Comparison of ENCODE assay signal across 10 mouse cellular contexts in genomic region chr2:52558411-52558810, GRCm38 (mm10).
DNase-seq lines count a peak whose midpoint lies in the region; ATAC-seq lines count a peak whose summit lies in the region.
"Had no signal": no experiment of that assay in that cellular context is flagged by ENCODE, and none has a peak within 500 bp of the region (broad histone marks: within the 10 kb centered on the region; RNA-seq: fewer than 3 reads in every experiment).

No protein-coding gene starts in this region.

- no peaks in the 10 kb centered on the region for H3K9me3 ChIP-seq in liver, embryonic 11.5 days (ENCODE audit: control insufficient read depth, low read length)
- H3K9me3 ChIP-seq in embryonic facial prominence, embryonic 12.5 days = no peaks in the 10 kb centered on the region
- H3K9me3 ChIP-seq in midbrain, embryonic 14.5 days (ENCODE audit: control insufficient read depth, low read length) = no peaks in the 10 kb centered on the region
- H3K9me3 ChIP-seq: G1E had no signal

- DNase-seq in liver, embryonic 11.5 days (ENCODE audit: low spot score) = no peak
- DNase-seq in liver = no peak
- peak; percentile 75 for DNase-seq in layer of hippocampus, adult 11-12 months (ENCODE audit: low spot score)
- peak; percentile 88 for DNase-seq in midbrain, embryonic 14.5 days
- DNase-seq in urinary bladder, postnatal 14 days (ENCODE audit: low spot score) = no peak
- no peak for DNase-seq in thymus, postnatal 25 days
- no peak for DNase-seq in urinary bladder, adult 2 months (ENCODE audit: low spot score)

- H3K27me3 ChIP-seq in liver, embryonic 11.5 days (replicated peaks; ENCODE audit: control insufficient read depth, insufficient read depth, low read length) = no peaks in the 10 kb centered on the region
- H3K27me3 ChIP-seq in embryonic facial prominence, embryonic 12.5 days = no peaks in the 10 kb centered on the region
- H3K27me3 ChIP-seq in midbrain, embryonic 14.5 days (ENCODE audit: control insufficient read depth, insufficient read depth, low read length) = no peaks in the 10 kb centered on the region

- H3K27ac ChIP-seq in liver, embryonic 11.5 days (ENCODE audit: low read depth, low read length) = no peak overlapping the region
- H3K27ac ChIP-seq in embryonic facial prominence, embryonic 12.5 days = no peak overlapping the region
- H3K27ac ChIP-seq in midbrain, embryonic 14.5 days (replicated peaks; ENCODE audit: low read depth, low read length) = peak overlapping the region; percentile 85

- H3K9ac ChIP-seq in liver, embryonic 11.5 days (ENCODE audit: low read depth, low read length) = no peak overlapping the region
- no peak overlapping the region for H3K9ac ChIP-seq in embryonic facial prominence, embryonic 12.5 days
- peak overlapping the region; percentile 67 for H3K9ac ChIP-seq in midbrain, embryonic 14.5 days (replicated peaks; ENCODE audit: low read length)

- ATAC-seq in liver, embryonic 11.5 days (replicated peaks; ENCODE audit: low FRiP score) = peak; percentile 58
- ATAC-seq in embryonic facial prominence, embryonic 12.5 days (ENCODE audit: insufficient number of reproducible peaks, insufficient read depth, low FRiP score, low TSS enrichment) = 0 out of 2 replicates have a peak, but pooled peaks have one; percentile 69
- peak; percentile 97 for ATAC-seq in midbrain, embryonic 14.5 days (ENCODE audit: low FRiP score, low TSS enrichment)

- no peaks in the 10 kb centered on the region; the same call in 1 of the 2 replicates for H3K4me1 ChIP-seq in liver, embryonic 11.5 days (replicated peaks; ENCODE audit: control insufficient read depth, insufficient read depth, low read length)
- no peaks in the 10 kb centered on the region for H3K4me1 ChIP-seq in embryonic facial prominence, embryonic 12.5 days
- H3K4me1 ChIP-seq in midbrain, embryonic 14.5 days (ENCODE audit: control insufficient read depth, insufficient read depth, low read length) = peaks cover 19% of the 10 kb centered on the region; the same call in 1 of the 2 replicates
- H3K4me1 ChIP-seq: megakaryocyte, embryonic 14.5 days had no signal

- H3K4me2 ChIP-seq in liver, embryonic 11.5 days = no peak overlapping the region
- no peak overlapping the region for H3K4me2 ChIP-seq in embryonic facial prominence, embryonic 12.5 days (replicated peaks)
- peak overlapping the region; percentile 55 for H3K4me2 ChIP-seq in midbrain, embryonic 14.5 days (ENCODE audit: low read length)

- H3K4me3 ChIP-seq in liver, embryonic 11.5 days (ENCODE audit: low read depth, low read length) = no peak overlapping the region
- no peak overlapping the region for H3K4me3 ChIP-seq in embryonic facial prominence, embryonic 12.5 days
- H3K4me3 ChIP-seq in midbrain, embryonic 14.5 days (replicated peaks; ENCODE audit: low read depth, low read length) = peak overlapping the region; percentile 51
- H3K4me3 ChIP-seq: megakaryocyte, embryonic 14.5 days had no signal

- WGBS in liver, embryonic 11.5 days = 45% methylated on average over 8 of the region's 8 CpGs
- 38% methylated on average over 8 of the region's 8 CpGs for WGBS in embryonic facial prominence, embryonic 12.5 days
- 22% methylated on average over 8 of the region's 8 CpGs for WGBS in midbrain, embryonic 14.5 days

- no peaks in the 10 kb centered on the region for H3K36me3 ChIP-seq in liver, embryonic 11.5 days (ENCODE audit: control insufficient read depth, insufficient read depth, low read length)
- no peaks in the 10 kb centered on the region for H3K36me3 ChIP-seq in embryonic facial prominence, embryonic 12.5 days
- H3K36me3 ChIP-seq in midbrain, embryonic 14.5 days (ENCODE audit: control insufficient read depth, insufficient read depth, low read length) = no peaks in the 10 kb centered on the region
- H3K36me3 ChIP-seq: G1E had no signal

Comparison
In these comparisons a context has a peak if more than half of its experiments do, and no peak if none do; other contexts are left out.
1. DNase-seq: peak in layer of hippocampus, adult 11-12 months (single experiment) and midbrain, embryonic 14.5 days (single experiment); none in liver, embryonic 11.5 days (single experiment), liver (single experiment), urinary bladder, postnatal 14 days (single experiment), thymus, postnatal 25 days (single experiment) and urinary bladder, adult 2 months (single experiment).
2. Peak in every context shown above with its lines, with median percentiles within 50 percentile points of each other: ATAC-seq.